Mouse (Mus musculus) left cerebral cortex, adult 11 months (tissue): Measurements from ENCODE around the gene Itpripl1.
"Not testable (repeated sequence)": the region's sequence is repeated elsewhere in the genome, so short reads cannot be mapped to it uniquely, and the experiment has no call there.

Source experiments
- DNase-seq: peaks from one replicate; pipeline ENCODE4 v3.0.0; 2022; ENCODE audit warnings: low spot score

The Itpripl1 gene

DNA sequence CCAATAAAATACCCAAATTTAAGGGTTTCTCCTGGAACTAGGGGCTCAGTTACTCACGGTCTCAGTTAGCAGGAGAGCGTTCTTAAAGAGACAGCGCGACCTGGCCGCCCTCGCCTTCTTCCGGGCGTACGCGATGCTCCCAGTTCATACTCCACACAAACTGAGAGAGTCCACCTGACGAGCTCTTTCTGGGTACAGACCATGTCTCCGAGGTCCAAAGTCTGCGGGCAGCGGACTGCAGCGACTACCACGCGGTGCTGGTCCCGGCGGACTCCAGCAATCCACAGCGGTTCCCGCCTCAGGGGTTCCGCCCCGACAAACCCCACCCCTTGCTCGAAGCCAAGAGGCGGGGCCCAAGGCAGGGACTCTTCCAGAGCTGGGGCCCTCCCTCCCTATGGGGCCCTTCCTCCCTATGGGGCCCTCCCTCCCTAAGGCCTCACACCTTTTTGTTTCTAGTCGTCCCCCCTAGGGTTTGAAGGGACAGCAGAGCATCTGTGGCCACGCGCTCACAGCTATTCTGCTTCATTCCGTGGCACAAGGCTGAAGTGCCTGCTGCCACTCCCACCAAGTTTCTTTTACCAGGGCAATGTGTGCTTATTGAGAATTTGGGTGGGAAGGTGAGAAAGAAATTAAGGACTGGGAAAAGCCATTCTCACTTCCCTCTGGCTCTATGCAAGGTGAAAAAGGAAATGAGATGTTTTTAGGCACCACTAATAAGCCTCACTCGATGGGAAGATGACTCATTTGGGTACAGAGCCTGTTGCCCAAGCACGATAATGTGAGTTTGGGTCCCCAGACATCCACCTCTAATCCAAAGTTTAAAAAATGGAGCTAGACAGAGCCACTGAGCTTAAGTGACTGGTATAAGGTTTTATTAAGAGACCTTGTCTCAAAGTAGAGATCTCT lies at the start of gene Itpripl1:
Gene Itpripl1, minus strand, starts transcription at position 285 of the 906 bp plus-strand sequence.
- DNase-seq, result no peak

- no peak for DNase-seq
Observed at GRCm38 (mm10) chr2:127189574-127189973, 46.3 kb upstream of the Itpripl1 start.

DNA sequence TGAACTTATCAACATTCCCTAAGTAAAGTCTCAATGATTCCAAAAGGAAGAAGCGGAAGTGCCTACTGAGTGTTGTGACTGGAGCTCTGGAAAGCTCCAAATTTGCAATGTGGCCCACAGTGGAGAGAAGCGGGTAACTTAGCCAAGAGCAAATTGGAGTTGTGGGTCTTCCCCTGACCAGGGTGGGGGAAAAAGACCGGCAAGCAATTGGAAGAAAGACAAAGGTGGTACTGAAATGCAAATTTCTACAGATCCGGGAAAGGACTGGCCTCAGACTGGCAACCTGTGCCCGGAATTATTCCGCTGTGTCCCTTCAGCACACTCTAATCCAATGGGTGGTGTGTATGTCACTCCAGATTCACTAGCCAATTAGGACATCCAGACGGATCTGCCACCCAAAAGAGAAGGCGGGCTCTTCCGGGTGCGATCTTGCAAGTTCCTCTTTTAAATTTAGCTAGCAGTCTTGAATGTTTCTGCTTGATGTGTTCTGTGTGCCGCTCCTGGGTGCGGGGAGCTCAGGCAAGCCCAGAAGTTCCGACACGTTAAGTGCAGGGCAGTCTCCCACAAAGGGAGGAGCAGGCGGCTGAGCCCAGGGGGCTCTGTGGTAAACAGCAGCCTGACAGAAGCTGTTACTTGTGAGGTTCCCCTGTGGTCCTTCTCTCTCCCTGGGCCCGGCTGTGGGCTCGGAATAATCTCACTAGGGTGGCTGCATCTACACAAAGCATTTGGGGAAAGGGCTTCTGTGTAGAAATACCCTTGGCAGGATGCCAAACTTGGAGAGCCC lies 39.5 kb upstream of the Itpripl1 start:
- DNase-seq, result peak; percentile 87

DNA sequence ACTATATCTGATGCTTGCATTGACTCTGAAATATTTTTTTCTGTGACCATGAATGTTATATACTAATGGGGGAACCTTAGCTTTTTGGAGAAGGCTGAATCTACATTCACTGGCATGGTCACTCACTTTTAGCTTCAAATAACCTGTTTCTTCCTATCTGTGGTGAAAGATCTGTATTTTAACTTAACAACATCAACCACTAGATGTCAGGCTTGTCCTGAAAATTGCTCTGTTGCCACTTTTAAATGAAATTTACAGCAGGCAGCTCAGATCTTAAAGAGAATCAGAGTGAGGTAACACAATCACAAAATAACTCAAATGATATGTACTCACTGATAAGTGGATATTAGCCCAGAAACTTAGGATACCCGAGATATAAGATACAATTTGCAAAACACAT lies 23.0 kb upstream of the Itpripl1 start:
- DNase-seq, result peak; percentile 37

GRCm38 (mm10) chr2:127165675-127166074 lies 22.4 kb upstream of the Itpripl1 start:
- DNase-seq, result no peak

- no peak for DNase-seq
Observed at GRCm38 (mm10) chr2:127145699-127146098, 2.5 kb upstream of the Itpripl1 start.

- DNase-seq, result no peak
Observed at GRCm38 (mm10) chr2:127142577-127143157, 575 bp downstream of the Itpripl1 start.

DNA sequence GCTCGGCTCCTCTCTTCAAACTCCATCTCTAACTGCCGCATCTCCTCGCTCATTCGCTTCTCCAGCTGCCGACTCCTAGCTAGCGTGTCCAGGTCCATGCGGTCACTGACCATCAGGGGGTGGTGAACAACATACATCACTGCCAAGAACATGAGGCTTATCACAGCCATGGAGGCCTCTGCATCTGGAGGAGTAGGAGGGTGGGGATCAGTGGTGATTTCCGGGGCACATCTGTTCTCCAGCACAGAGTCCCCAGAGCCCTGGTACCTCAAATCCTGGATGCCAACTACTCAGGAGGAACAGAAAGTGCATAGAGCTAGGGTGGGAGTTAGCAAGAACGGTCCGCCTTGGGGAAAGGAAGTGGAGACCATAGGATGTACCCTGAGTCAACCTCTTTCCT lies 1.2 kb downstream of the Itpripl1 start:
- no peak for DNase-seq

DNA sequence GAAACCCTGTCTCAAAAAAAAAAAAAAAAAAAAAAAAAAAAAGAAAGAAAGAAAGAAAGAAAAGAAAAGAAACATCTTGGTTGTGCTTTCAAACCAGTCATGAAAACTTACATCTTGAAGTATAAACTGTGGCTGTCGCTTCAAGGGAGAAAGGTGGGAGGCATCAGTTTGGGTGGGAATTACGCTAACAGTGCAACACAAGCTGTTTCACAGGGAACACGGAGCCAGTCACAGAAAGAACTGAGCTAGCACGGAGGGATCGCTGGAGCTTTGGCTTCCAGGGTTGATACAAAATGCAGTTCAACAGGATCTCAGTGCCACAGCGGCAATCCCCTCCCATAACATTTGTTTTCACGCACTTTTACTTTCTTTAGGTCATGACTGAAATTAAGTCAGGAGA lies 3.2 kb downstream of the Itpripl1 start:
- DNase-seq, result no peak

DNA sequence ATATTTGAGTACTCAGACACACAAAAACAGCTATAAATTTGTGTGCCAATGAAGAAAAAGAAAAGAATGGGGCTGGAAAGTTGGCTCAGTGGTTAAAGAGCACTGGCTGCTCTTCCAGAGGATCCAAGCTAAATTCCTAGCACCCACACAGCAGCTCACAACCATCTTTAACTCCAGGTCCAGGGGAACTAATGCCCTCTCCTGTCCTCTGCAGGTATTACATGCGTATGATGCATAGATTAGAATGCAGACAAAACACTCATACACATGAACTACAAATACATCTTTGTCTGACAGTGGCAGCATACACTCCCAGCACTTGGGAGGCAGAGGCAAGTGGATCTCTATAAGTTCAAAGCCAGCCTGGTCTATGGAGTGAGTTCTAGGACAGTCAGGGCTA lies 3.6 kb downstream of the Itpripl1 start:
- DNase-seq, result no peak

DNA sequence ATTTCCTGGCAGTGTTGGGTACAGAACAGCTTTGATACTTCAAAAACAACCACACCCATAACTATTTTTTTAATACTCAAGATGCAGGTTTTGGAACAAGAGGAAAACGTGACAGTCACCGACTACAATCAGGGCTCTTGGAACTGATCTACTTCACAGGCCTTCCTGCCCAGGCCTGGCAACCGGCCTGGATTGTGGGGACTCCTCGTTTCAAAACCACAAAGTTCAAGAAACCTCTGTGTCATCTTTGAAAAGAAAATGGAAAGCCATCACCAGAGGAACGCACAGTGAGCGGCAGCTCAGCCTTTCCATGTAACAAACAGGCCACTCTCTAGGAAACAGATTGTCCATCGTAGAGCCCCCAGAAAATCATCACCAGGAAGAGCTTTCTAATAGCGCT lies 4.1 kb downstream of the Itpripl1 start:
- no peak for DNase-seq

- DNase-seq, result no peak
Observed at GRCm38 (mm10) chr2:127138449-127138848, 4.8 kb downstream of the Itpripl1 start.

- no peak for DNase-seq
Observed at GRCm38 (mm10) chr2:127137838-127138420, 5.3 kb downstream of the Itpripl1 start.

DNA sequence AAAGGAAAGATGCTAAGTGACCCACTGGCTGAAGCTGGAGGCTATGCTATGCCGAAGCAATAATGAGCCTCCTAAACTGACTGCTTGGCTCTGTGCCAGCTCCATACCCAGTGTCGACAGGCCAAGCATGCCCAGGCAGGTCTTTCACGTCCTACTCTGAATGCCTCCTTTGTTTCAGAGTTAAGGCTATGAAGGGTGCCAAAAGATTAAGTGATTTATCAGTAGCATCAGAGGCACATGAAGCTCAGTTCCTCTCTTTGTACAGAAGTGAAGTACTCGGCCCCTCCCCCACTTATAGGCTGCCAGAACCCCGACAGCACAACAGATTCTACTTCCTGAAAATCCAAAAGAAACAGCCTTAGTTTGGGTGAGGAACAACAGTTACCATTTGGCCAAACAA lies 6.3 kb downstream of the Itpripl1 start:
- DNase-seq, result no peak

DNA sequence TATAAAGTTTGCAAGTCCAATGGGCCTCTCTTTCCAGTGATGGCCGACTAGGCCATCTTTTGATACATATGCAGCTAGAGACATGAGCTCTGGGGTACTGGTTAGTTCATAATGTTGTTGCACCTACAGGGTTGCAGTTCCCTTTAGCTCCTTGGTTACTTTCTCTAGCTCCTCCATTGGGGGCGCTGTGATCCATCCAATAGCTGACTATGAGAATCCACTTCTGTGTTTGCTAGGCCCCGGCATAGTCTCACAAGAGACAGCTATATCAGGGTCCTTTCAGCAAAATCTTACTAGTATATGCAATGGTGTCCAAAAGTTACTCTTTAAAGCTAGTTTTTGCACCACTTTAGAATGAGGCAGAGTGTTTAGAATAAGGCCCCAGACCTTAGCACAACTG lies 8.0 kb downstream of the Itpripl1 start:
- DNase-seq, result not testable (repeated sequence)

DNA sequence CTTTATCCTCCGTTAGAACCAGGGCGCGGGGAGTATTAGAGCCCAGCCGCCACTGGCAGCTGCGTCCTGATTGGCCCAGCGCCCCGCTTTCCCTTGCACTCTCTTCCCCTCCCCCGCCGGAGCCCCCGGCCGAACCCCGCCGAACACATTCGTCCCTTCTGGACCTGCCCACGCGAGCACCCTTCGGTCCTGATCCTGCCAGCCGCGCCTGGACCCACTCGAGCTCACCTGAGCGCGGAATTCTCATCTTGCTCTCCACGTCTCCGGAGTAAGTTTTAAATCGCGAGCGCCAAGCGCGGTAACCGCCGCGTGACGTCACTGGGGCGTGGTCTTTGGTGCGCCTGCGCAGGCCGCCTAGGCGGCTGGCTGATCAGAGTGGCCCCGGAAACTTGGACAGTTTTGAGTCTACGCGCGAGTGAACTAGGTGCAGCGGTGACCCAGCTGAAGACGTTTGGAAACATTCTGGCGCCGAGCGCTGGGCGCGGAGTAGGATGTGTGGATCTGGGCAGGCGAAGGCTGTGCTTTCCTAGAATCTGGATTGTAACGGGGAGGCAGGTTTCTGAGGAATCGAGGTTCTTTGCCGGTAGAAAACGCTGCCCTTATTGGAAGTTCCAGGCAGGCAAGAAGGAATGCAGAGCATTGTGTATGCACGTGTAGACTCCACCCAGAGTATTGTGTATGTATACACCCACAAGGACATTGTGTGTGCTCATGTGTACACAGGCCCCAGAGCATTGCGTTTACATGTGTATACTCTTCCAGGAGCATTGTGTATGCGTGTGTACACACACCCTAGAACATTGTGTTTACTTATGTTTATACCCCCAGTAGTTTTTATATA lies 9.4 kb downstream of the Itpripl1 start, which contains the start of gene Ncaph:
Gene Ncaph, minus strand, starts transcription at position 334 of the 841 bp plus-strand sequence.
- DNase-seq, result peak; percentile 64

DNA sequence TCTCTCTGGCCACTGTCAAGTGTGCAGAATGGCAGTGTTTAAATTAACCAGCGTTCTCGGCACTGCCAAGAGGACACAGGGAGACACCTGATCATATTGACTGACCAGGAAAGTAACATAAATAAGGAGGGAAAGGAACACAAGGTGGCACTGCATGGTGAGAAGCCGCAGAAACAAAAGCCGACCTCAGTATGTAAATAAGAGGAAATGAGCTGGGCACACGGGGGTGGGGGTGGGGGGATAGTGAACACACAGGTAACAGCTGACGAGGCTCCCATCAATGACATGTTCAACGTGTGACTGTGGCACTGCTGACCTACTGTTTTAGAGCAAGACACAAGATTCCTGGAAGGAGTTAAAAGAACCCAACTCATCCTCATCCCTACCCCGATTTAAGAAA lies 11.9 kb downstream of the Itpripl1 start:
- no peak for DNase-seq

GRCm38 (mm10) chr2:127128926-127129325 lies 14.3 kb downstream of the Itpripl1 start:
- DNase-seq, result no peak

GRCm38 (mm10) chr2:127121591-127122235 lies 21.5 kb downstream of the Itpripl1 start:
- DNase-seq, result no peak

- DNase-seq, result no peak
Observed at GRCm38 (mm10) chr2:127108986-127109385, 34.3 kb downstream of the Itpripl1 start.

DNA sequence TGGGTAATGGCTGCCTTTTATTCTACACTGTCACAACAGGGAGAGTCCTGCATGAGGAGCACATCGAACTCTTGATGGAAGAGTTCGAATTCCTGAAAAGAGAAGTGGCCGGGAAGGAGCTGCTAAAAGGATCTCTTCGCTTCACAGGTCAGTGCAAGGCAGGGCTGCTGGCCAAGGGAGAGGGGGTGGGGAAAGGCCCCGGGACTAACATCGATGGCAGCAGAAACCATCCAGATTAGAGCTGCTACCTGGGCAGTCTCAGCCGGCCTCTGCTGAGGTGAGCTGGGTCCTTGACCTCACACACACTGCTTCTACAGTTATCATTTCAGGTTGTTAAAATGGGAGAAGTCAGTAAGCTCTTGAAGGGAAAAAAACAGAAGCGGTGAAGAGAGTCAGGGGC lies 51.2 kb downstream of the Itpripl1 start:
- no peak for DNase-seq
